Mouse (Mus musculus): Measurements from ENCODE around the gene Sfxn5. TPM values are rescaled to one million over a fixed set of nuclear protein-coding genes. Genes with fewer than 3 reads are reported as not detected.

Gene Sfxn5
- polyA plus RNA-seq, 1 experiment, result 2.0 TPM

- H3K36me3 ChIP-seq (ENCODE audit: control insufficient read depth, insufficient read depth), result no peaks in the 10 kb centered on the region
- TF ChIP-seq MYOG (IDR thresholded peaks at IDR 0.05; ENCODE audit: control insufficient read depth in 1 of 3, insufficient read depth in 1 of 3, insufficient read length in 2 of 3, low read depth in 2 of 3), result no peak
- TF ChIP-seq TCF3 (IDR thresholded peaks at IDR 0.05; ENCODE audit: insufficient read length, low read depth), result no peak
- TF ChIP-seq USF1 (IDR thresholded peaks at IDR 0.05; ENCODE audit: low read depth), result no peak
- TF ChIP-seq POLR2AphosphoS2 (IDR thresholded peaks at IDR 0.05; ENCODE audit: insufficient read length, low read depth), result no peak
- TF ChIP-seq REST (IDR thresholded peaks at IDR 0.05; ENCODE audit: insufficient read depth, insufficient read length), result no peak
- no peak for TF ChIP-seq MAX (IDR thresholded peaks at IDR 0.05; ENCODE audit: low read depth)
- no peak for TF ChIP-seq CEBPB (IDR thresholded peaks at IDR 0.05; ENCODE audit: insufficient read depth, poor library complexity, severe bottlenecking)
- TF ChIP-seq SRF (IDR thresholded peaks at IDR 0.05; ENCODE audit: control insufficient read depth, insufficient read length, low read depth), result no peak
- TF ChIP-seq E2F4 (IDR thresholded peaks at IDR 0.05; ENCODE audit: insufficient read depth), result no peak
- TF ChIP-seq POLR2A (IDR thresholded peaks at IDR 0.05; ENCODE audit: insufficient read length, low read depth), result no peak
- TF ChIP-seq MYOD1 (IDR thresholded peaks at IDR 0.05; ENCODE audit: control insufficient read depth in 1 of 3, insufficient read length in 2 of 3, low read depth in 2 of 3), result no peak
- TF ChIP-seq TCF12 (IDR thresholded peaks at IDR 0.05; ENCODE audit: insufficient read depth, poor library complexity, severe bottlenecking), result no peak
Measured at GRCm38 (mm10) chr6:85191751-85192440, 141.3 kb downstream of the Sfxn5 start.

GRCm38 (mm10) chr6:85190671-85191070 is 142.6 kb downstream of the Sfxn5 start:
- no peaks in the 10 kb centered on the region for H3K36me3 ChIP-seq (ENCODE audit: control insufficient read depth, insufficient read depth)
- no peak overlapping the region for H3K4me2 ChIP-seq (ENCODE audit: low read depth)
- no peaks in the 10 kb centered on the region for H3K79me2 ChIP-seq (ENCODE audit: control insufficient read depth, insufficient read depth)
- no peak overlapping the region for H3K4me3 ChIP-seq
- H3K27me3 ChIP-seq (ENCODE audit: control insufficient read depth, insufficient read depth, insufficient read length), result peaks cover 90% of the 10 kb centered on the region
- TF ChIP-seq TCF12 (IDR thresholded peaks at IDR 0.05; ENCODE audit: insufficient read depth, poor library complexity, severe bottlenecking), result no peak
- H3ac ChIP-seq (ENCODE audit: control insufficient read depth, insufficient read length), result no peak overlapping the region

More at GRCm38 (mm10) chr6:85191751-85192440, 141.3 kb downstream of the Sfxn5 start:
- Histone ChIP-seq H3K27me3 (ENCODE audit: control insufficient read depth, insufficient read depth, insufficient read length) (peaks cover 78% of the 10 kb centered on the region), H3K4me3 (no peak overlapping the region), H3ac (ENCODE audit: control insufficient read depth, insufficient read length) (no peak overlapping the region), H3K4me2 (ENCODE audit: low read depth) (no peak overlapping the region), H3K79me2 (ENCODE audit: control insufficient read depth, insufficient read depth) (no peaks in the 10 kb centered on the region)

DNA sequence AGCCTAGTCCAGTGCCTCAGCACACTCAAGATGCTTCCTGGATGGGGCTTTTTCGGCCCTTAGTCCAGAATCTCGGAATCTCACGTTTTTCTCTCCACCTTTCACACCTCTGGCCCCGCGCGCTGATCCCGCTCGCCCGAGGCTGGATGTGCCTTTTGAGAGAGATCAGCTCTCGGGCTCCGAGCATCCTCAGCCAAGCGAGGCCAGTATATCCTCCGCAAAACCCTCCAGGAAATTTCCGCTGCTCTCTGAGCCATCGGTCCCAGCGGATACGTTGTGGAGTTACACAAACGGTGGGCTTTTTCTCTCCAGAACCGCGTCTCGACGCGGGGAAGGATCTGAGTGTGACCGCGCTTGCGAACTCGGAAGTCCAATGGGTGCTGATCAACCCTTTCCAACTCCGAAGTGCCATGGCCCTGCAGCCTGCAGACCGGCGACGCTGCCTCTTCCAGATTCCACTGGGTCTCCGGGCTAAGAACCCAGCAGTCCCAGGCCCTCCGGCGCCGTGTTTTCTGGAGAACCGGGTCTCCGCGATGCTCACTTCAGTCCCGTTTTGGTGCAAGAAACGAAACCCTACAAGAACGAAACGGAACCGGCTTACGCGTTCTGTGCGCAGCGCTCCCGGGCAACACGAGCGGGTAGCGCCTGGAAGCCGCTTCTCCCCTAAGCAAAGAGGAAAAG is 143.2 kb downstream of the Sfxn5 start:
- H3K36me3 ChIP-seq (ENCODE audit: control insufficient read depth, insufficient read depth), result no peaks in the 10 kb centered on the region
- no peak overlapping the region for H3K4me3 ChIP-seq
- no peak overlapping the region for H3ac ChIP-seq (ENCODE audit: control insufficient read depth, insufficient read length)
- peaks cover 91% of the 10 kb centered on the region for H3K27me3 ChIP-seq (ENCODE audit: control insufficient read depth, insufficient read depth, insufficient read length)
- H3K79me2 ChIP-seq (ENCODE audit: control insufficient read depth, insufficient read depth), result no peaks in the 10 kb centered on the region
- no peak for TF ChIP-seq SRF (IDR thresholded peaks at IDR 0.05; ENCODE audit: control insufficient read depth, insufficient read length, low read depth)
- no peak for TF ChIP-seq MYOD1 (IDR thresholded peaks at IDR 0.05; ENCODE audit: control insufficient read depth in 1 of 3, insufficient read length in 2 of 3, low read depth in 2 of 3)
- no peak for TF ChIP-seq TCF12 (IDR thresholded peaks at IDR 0.05; ENCODE audit: insufficient read depth, poor library complexity, severe bottlenecking)
- TF ChIP-seq MYOG (IDR thresholded peaks at IDR 0.05; ENCODE audit: control insufficient read depth in 1 of 3, insufficient read depth in 1 of 3, insufficient read length in 2 of 3, low read depth in 2 of 3), result no peak
- TF ChIP-seq POLR2AphosphoS2 (IDR thresholded peaks at IDR 0.05; ENCODE audit: insufficient read length, low read depth), result no peak
- TF ChIP-seq REST (IDR thresholded peaks at IDR 0.05; ENCODE audit: insufficient read depth, insufficient read length), result no peak
- TF ChIP-seq USF1 (IDR thresholded peaks at IDR 0.05; ENCODE audit: low read depth), result no peak
- no peak for TF ChIP-seq POLR2A (IDR thresholded peaks at IDR 0.05; ENCODE audit: insufficient read length, low read depth)
- TF ChIP-seq CEBPB (IDR thresholded peaks at IDR 0.05; ENCODE audit: insufficient read depth, poor library complexity, severe bottlenecking), result no peak
- TF ChIP-seq TCF3 (IDR thresholded peaks at IDR 0.05; ENCODE audit: insufficient read length, low read depth), result no peak
- no peak for TF ChIP-seq MAX (IDR thresholded peaks at IDR 0.05; ENCODE audit: low read depth)
- no peak for TF ChIP-seq E2F4 (IDR thresholded peaks at IDR 0.05; ENCODE audit: insufficient read depth)
- no peak overlapping the region for H3K4me2 ChIP-seq (ENCODE audit: low read depth)

GRCm38 (mm10) chr6:85189361-85189760 is 143.9 kb downstream of the Sfxn5 start:
- Histone ChIP-seq H3K4me3 (no peak overlapping the region), H3K4me2 (ENCODE audit: low read depth) (no peak overlapping the region), H3K36me3 (ENCODE audit: control insufficient read depth, insufficient read depth) (no peaks in the 10 kb centered on the region), H3ac (ENCODE audit: control insufficient read depth, insufficient read length) (no peak overlapping the region), H3K27me3 (ENCODE audit: control insufficient read depth, insufficient read depth, insufficient read length) (peaks cover 84% of the 10 kb centered on the region), H3K79me2 (ENCODE audit: control insufficient read depth, insufficient read depth) (no peaks in the 10 kb centered on the region)
- TF ChIP-seq POLR2AphosphoS2 (IDR thresholded peaks at IDR 0.05; ENCODE audit: insufficient read length, low read depth), result no peak
- TF ChIP-seq TCF3 (IDR thresholded peaks at IDR 0.05; ENCODE audit: insufficient read length, low read depth), result no peak
- no peak for TF ChIP-seq SRF (IDR thresholded peaks at IDR 0.05; ENCODE audit: control insufficient read depth, insufficient read length, low read depth)
- no peak for TF ChIP-seq MYOD1 (IDR thresholded peaks at IDR 0.05; ENCODE audit: control insufficient read depth in 1 of 3, insufficient read length in 2 of 3, low read depth in 2 of 3)
- TF ChIP-seq REST (IDR thresholded peaks at IDR 0.05; ENCODE audit: insufficient read depth, insufficient read length), result no peak
- no peak for TF ChIP-seq POLR2A (IDR thresholded peaks at IDR 0.05; ENCODE audit: insufficient read length, low read depth)
- no peak for TF ChIP-seq USF1 (IDR thresholded peaks at IDR 0.05; ENCODE audit: low read depth)
- no peak for TF ChIP-seq MYOG (IDR thresholded peaks at IDR 0.05; ENCODE audit: control insufficient read depth in 1 of 3, insufficient read depth in 1 of 3, insufficient read length in 2 of 3, low read depth in 2 of 3)
- no peak for TF ChIP-seq MAX (IDR thresholded peaks at IDR 0.05; ENCODE audit: low read depth)
- no peak for TF ChIP-seq E2F4 (IDR thresholded peaks at IDR 0.05; ENCODE audit: insufficient read depth)
